Mouse (Mus musculus): ENCODE measurements around the gene Scarb1. TPM values are rescaled to one million over a fixed set of nuclear protein-coding genes. Genes with fewer than 3 reads are reported as not detected.

The Scarb1 gene
- polyA plus RNA-seq, 1 experiment from 2014 or later, result 17.6 TPM

DNA sequence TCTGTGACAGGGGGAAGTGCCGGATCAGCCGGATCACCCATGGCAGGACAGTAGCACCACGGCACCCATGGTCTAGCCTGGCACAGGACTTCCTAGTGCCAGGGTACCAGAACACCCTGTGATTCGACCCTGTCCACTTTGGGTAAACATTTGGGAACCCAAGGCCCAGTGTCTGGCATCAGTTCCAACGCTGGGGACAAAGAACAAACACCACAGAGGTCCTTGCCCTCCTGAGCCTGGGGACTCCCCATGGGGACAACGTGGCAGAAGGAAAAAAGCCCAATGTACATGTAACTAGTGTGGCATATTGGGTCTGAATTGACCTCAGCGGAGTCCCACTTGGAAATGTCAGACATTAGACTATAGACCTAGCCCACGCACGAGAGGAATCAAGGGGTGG is 10.7 kb downstream of the Scarb1 start:
- 85% methylated on average over 9 of the region's 9 CpGs for WGBS
- H3K27me3 ChIP-seq (replicated peaks; ENCODE audit: control insufficient read depth, insufficient read depth, low read length), result no peaks in the 10 kb centered on the region
- H3K27ac ChIP-seq (ENCODE audit: low read depth, low read length), result no peak overlapping the region
- H3K4me2 ChIP-seq (ENCODE audit: low read length), result no peak overlapping the region
- no peak for ATAC-seq
- no peak for DNase-seq (ENCODE audit: low spot score)
- no peaks in the 10 kb centered on the region for H3K4me1 ChIP-seq (ENCODE audit: control insufficient read depth, insufficient read depth, low read length)
- H3K9ac ChIP-seq (ENCODE audit: low read length), result no peak overlapping the region
- no peaks in the 10 kb centered on the region for H3K36me3 ChIP-seq (ENCODE audit: control insufficient read depth, insufficient read depth, low read length)
- H3K9me3 ChIP-seq (replicated peaks; ENCODE audit: control insufficient read depth, low read length), result no peaks in the 10 kb centered on the region
- H3K4me3 ChIP-seq (ENCODE audit: low read depth, low read length), result no peak overlapping the region

DNA sequence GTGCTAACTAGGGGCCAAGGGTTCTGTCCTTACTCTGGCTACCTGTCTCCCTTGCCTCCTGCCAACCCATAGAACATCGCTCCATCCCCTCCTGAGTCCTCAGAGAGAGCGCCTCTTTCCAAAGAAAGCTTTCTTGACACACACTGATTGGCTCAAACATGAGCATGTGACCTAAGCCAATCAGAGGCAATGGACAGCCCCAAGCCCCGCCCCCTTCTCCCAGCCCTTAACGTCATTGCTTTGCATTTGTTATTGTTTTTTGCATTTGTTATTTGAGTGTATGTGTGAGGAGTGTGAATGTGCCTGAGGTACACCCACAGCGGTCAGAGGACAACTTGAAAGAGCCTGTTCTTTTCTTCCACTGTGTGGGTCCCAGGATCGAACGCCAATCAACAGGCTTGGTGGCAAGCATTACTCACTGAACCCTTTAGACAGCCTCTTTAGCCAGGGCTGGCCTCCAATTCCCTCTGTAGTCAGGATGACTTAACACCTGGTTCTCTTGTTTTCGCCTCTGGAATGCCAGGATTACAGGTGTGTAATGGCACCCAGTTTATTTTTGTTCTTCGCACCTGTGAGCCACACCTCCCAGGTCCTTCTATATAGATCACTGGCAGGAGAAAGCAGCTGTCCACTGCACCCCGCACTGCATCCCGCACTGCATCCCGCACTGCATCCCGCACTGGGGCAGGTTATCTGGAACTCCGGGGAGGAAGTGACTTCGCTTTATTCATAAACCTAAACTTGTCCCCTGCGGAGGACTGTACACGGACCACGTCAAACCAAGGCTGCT is 13.1 kb downstream of the Scarb1 start:
- Histone ChIP-seq H3K9ac (ENCODE audit: low read length) (peak overlapping the region; percentile 57), H3K27ac (ENCODE audit: low read depth, low read length) (no peak overlapping the region), H3K4me3 (ENCODE audit: low read depth, low read length) (peak overlapping the region; percentile 23), H3K36me3 (ENCODE audit: control insufficient read depth, insufficient read depth, low read length) (no peaks in the 10 kb centered on the region), H3K4me2 (ENCODE audit: low read length) (peak overlapping the region; percentile 47), H3K4me1 (ENCODE audit: control insufficient read depth, insufficient read depth, low read length) (no peaks in the 10 kb centered on the region), H3K9me3 (replicated peaks; ENCODE audit: control insufficient read depth, low read length) (no peaks in the 10 kb centered on the region), H3K27me3 (replicated peaks; ENCODE audit: control insufficient read depth, insufficient read depth, low read length) (no peaks in the 10 kb centered on the region)
- ATAC-seq, result peak; percentile 88
- DNase-seq (ENCODE audit: low spot score), result peak; percentile 84
- WGBS, result 60% methylated on average over 18 of the region's 18 CpGs

DNA sequence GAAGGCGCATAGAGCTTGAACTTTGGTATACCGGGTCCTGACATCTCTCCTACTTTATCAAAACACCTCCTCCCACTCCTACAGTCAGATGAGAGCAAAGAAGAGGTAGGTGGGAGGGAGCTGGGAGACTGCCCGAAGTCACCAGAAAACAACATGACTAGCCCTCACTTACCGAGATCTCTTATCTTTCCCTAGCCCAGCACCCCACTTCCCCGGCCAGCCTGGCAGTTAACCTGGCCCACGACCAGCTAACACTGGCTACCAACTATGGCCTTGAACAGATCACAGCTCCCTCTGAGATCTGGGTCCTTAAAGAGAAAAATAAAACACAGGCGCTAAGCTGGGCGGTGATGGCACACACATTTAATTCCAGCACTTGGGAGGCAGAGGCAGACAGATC is 14.5 kb downstream of the Scarb1 start:
- no peaks in the 10 kb centered on the region for H3K27me3 ChIP-seq (replicated peaks; ENCODE audit: control insufficient read depth, insufficient read depth, low read length)
- H3K36me3 ChIP-seq (ENCODE audit: control insufficient read depth, insufficient read depth, low read length), result no peaks in the 10 kb centered on the region

DNA sequence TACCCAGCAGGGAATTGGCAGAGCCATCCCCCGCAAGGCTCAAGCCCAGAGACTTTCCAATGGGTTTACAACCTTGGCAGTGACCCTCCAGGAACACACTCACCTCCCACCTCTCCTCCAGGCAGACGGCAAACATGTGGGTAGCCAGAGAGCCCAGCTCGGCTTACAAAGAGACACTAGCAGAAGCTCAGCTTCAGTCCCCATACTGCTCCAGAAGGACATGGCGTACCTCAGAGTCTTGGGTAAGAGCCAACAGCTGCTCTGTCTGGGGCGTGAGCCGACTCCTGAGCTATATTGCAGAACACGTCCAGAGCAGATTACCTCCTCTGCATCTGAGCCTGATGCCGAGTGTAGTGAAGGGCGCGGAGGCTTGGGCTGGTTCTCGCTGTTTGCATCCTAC is 15.0 kb downstream of the Scarb1 start:
- Histone ChIP-seq H3K4me1 (ENCODE audit: control insufficient read depth, insufficient read depth, low read length) (no peaks in the 10 kb centered on the region), H3K27me3 (replicated peaks; ENCODE audit: control insufficient read depth, insufficient read depth, low read length) (no peaks in the 10 kb centered on the region), H3K36me3 (ENCODE audit: control insufficient read depth, insufficient read depth, low read length) (no peaks in the 10 kb centered on the region), H3K4me2 (ENCODE audit: low read length) (no peak overlapping the region), H3K4me3 (ENCODE audit: low read depth, low read length) (no peak overlapping the region), H3K9ac (ENCODE audit: low read length) (no peak overlapping the region), H3K9me3 (replicated peaks; ENCODE audit: control insufficient read depth, low read length) (no peaks in the 10 kb centered on the region), H3K27ac (ENCODE audit: low read depth, low read length) (no peak overlapping the region)
- 83% methylated on average over 11 of the region's 11 CpGs for WGBS
- ATAC-seq (no peak), DNase-seq (ENCODE audit: low spot score) (peak; percentile 33)

More for the DNA sequence above, 14.5 kb downstream of the Scarb1 start:
- Histone ChIP-seq H3K4me3 (ENCODE audit: low read depth, low read length) (no peak overlapping the region), H3K27ac (ENCODE audit: low read depth, low read length) (no peak overlapping the region), H3K4me2 (ENCODE audit: low read length) (no peak overlapping the region), H3K9ac (ENCODE audit: low read length) (no peak overlapping the region), H3K9me3 (replicated peaks; ENCODE audit: control insufficient read depth, low read length) (no peaks in the 10 kb centered on the region), H3K4me1 (ENCODE audit: control insufficient read depth, insufficient read depth, low read length) (no peaks in the 10 kb centered on the region)
- DNase-seq (ENCODE audit: low spot score), result no peak
- no peak for ATAC-seq
- 91% methylated on average over 8 of the region's 8 CpGs for WGBS

DNA sequence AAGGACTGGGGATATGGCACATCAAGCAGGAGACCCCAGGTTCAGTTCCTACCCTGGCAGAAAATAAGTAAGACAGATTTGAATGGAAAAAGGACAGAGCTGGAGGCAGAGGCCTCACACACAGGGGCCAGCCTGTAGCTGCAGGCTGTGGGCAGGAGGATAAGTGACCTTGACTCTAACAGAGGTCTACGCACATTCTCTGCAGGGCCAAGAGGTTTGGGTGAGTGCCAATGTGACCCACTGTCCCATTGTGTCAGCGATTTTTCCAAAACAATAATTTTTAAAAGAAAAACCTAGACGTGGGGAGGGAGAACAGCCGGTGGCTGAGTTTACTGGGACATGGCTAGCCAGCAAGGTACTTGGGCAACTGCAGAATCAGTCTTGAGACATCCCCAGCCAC is 15.6 kb downstream of the Scarb1 start:
- no peaks in the 10 kb centered on the region for H3K27me3 ChIP-seq (replicated peaks; ENCODE audit: control insufficient read depth, insufficient read depth, low read length)
- no peak overlapping the region for H3K4me2 ChIP-seq (ENCODE audit: low read length)
- H3K9ac ChIP-seq (ENCODE audit: low read length), result no peak overlapping the region
- no peaks in the 10 kb centered on the region for H3K9me3 ChIP-seq (replicated peaks; ENCODE audit: control insufficient read depth, low read length)
- ATAC-seq (no peak), DNase-seq (ENCODE audit: low spot score) (no peak)
- no peaks in the 10 kb centered on the region for H3K36me3 ChIP-seq (ENCODE audit: control insufficient read depth, insufficient read depth, low read length)
- 76% methylated on average over 4 of the region's 4 CpGs for WGBS
- H3K4me1 ChIP-seq (ENCODE audit: control insufficient read depth, insufficient read depth, low read length), result no peaks in the 10 kb centered on the region
- no peak overlapping the region for H3K4me3 ChIP-seq (ENCODE audit: low read depth, low read length)
- H3K27ac ChIP-seq (ENCODE audit: low read depth, low read length), result no peak overlapping the region

DNA sequence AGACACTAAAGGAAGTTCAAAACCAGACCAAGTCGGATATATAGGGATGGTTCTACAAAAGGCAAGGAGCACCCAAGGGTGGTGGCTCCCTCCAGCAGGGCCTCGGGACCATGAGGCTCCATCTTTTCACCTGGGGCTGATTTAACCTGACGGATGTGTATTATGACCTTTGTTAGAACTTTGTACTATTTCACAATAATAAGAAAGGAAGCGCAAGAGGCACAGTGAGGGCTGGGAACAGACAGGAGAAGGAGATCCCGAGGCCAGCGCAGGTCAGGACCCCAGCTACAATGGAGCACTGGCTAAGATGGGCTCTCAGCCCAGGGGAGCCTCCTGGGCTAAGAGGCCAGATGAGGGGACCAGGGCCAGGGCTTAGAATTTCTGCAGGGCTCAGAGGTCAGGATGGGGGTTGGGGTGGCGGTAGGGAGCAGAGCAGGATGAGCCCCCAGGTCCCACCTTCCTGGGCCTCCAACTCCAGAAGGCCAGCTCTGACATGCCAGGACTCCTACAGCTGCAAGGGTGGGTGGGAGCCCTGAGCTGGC is 16.9 kb downstream of the Scarb1 start:
- no peak overlapping the region for H3K4me3 ChIP-seq (ENCODE audit: low read depth, low read length)
- no peaks in the 10 kb centered on the region for H3K9me3 ChIP-seq (replicated peaks; ENCODE audit: control insufficient read depth, low read length)
- no peaks in the 10 kb centered on the region for H3K4me1 ChIP-seq (ENCODE audit: control insufficient read depth, insufficient read depth, low read length)
- ATAC-seq (no peak), DNase-seq (ENCODE audit: low spot score) (no peak)
- H3K4me2 ChIP-seq (ENCODE audit: low read length), result no peak overlapping the region
- no peaks in the 10 kb centered on the region for H3K27me3 ChIP-seq (replicated peaks; ENCODE audit: control insufficient read depth, insufficient read depth, low read length)
- H3K9ac ChIP-seq (ENCODE audit: low read length), result no peak overlapping the region
- 83% methylated on average over 7 of the region's 7 CpGs for WGBS
- H3K36me3 ChIP-seq (ENCODE audit: control insufficient read depth, insufficient read depth, low read length), result no peaks in the 10 kb centered on the region
- H3K27ac ChIP-seq (ENCODE audit: low read depth, low read length), result no peak overlapping the region

DNA sequence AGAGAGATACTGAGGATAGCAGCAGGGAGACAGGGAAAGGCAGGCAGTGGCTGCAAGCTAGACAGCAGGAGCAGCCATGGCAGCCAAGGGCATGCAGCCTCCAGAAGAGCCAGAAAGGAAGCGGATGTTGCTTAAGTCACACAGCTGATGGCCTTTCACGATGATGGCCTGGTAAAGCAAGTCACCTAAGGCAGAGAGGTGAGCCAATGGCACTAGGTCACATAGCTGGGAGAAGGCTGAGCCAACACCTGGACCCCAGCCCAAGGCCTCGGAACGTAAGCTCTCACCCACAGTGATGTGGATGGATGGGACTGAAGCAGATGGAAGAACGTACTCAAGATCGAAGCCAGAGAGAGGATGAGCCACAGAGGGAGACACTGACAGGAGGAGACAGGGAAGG is 17.8 kb downstream of the Scarb1 start:
- no peak overlapping the region for H3K4me3 ChIP-seq (ENCODE audit: low read depth, low read length)
- WGBS, result 89% methylated on average over 6 of the region's 6 CpGs
- H3K27me3 ChIP-seq (replicated peaks; ENCODE audit: control insufficient read depth, insufficient read depth, low read length), result no peaks in the 10 kb centered on the region
- no peak for DNase-seq (ENCODE audit: low spot score)
- H3K4me1 ChIP-seq (ENCODE audit: control insufficient read depth, insufficient read depth, low read length), result no peaks in the 10 kb centered on the region
- no peak overlapping the region for H3K9ac ChIP-seq (ENCODE audit: low read length)
- no peak overlapping the region for H3K4me2 ChIP-seq (ENCODE audit: low read length)
- no peak for ATAC-seq
- no peaks in the 10 kb centered on the region for H3K36me3 ChIP-seq (ENCODE audit: control insufficient read depth, insufficient read depth, low read length)
- no peaks in the 10 kb centered on the region for H3K9me3 ChIP-seq (replicated peaks; ENCODE audit: control insufficient read depth, low read length)
- no peak overlapping the region for H3K27ac ChIP-seq (ENCODE audit: low read depth, low read length)

DNA sequence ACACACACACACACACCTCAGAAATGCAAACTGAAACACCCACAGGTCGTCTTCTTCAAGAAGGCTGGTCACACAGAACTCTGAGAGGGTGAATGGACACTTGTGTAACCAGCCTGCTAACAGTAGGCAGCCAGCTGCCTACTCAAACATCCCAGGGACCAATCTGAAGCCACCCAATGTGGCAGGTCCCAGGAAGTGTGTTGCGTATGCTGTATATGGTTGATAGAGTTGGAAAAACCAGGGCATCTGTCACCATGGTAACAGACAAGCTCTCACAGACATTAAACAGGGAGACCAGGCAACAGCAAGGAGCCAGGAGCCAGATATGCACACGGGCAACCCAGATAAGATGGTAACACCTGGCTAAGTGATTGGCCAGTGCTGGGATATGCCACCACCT is 19.1 kb downstream of the Scarb1 start:
- Histone ChIP-seq H3K9me3 (replicated peaks; ENCODE audit: control insufficient read depth, low read length) (no peaks in the 10 kb centered on the region), H3K27me3 (replicated peaks; ENCODE audit: control insufficient read depth, insufficient read depth, low read length) (no peaks in the 10 kb centered on the region), H3K27ac (ENCODE audit: low read depth, low read length) (no peak overlapping the region), H3K4me1 (ENCODE audit: control insufficient read depth, insufficient read depth, low read length) (no peaks in the 10 kb centered on the region), H3K4me3 (ENCODE audit: low read depth, low read length) (no peak overlapping the region), H3K4me2 (ENCODE audit: low read length) (no peak overlapping the region), H3K9ac (ENCODE audit: low read length) (no peak overlapping the region), H3K36me3 (ENCODE audit: control insufficient read depth, insufficient read depth, low read length) (no peaks in the 10 kb centered on the region)
- no peak for DNase-seq (ENCODE audit: low spot score)
- no peak for ATAC-seq
- WGBS, result 79% methylated on average over 3 of the region's 3 CpGs

DNA sequence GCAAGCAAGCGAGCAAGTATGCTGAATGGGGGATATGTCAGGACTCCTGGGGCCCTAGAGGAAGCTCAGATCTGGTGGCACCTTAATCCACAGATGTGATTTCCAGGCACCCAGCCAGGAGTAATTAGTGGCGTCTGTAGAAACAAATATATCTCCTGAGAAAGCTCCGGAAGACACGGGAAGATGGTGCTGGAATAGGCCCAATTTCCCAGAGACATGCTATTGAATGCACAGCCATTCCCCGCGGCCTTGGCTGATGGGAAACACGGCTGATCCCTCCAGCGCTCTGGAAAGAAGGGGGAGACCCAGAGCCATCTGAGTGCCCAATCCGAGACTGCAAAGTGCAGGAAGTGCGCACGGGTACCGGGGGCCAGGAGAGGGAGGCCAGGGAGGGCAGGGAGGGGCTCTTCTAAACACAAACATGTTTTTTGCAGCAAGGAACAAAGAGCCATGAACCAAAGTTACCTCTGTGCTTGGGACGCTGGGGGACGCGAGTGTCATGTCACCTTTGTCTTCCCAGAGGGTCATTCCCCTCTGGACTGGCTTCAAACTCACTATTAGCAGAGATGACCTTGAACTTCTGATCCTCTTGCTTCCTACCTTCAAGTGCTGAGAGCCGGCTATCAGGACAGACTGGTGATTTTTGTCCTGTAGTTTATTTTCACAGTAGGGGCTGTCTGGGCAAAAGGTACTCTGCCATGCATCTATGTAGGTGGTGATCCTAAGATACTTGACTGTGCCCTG is 21.7 kb downstream of the Scarb1 start:
- Histone ChIP-seq H3K9ac (ENCODE audit: low read length) (no peak overlapping the region), H3K4me3 (ENCODE audit: low read depth, low read length) (no peak overlapping the region), H3K4me1 (ENCODE audit: control insufficient read depth, insufficient read depth, low read length) (no peaks in the 10 kb centered on the region), H3K36me3 (ENCODE audit: control insufficient read depth, insufficient read depth, low read length) (no peaks in the 10 kb centered on the region), H3K27ac (ENCODE audit: low read depth, low read length) (no peak overlapping the region), H3K9me3 (replicated peaks; ENCODE audit: control insufficient read depth, low read length) (no peaks in the 10 kb centered on the region), H3K27me3 (replicated peaks; ENCODE audit: control insufficient read depth, insufficient read depth, low read length) (no peaks in the 10 kb centered on the region), H3K4me2 (ENCODE audit: low read length) (no peak overlapping the region)
- ATAC-seq, result no peak
- WGBS, result 56% methylated on average over 16 of the region's 16 CpGs
- DNase-seq (ENCODE audit: low spot score), result peak; percentile 73

All from forebrain, embryonic 14.5 days (tissue).